Mouse (Mus musculus) MEL (cell line): Measurements from ENCODE around the gene Gls2. TPM values are rescaled to one million over a fixed set of nuclear protein-coding genes. Genes with fewer than 3 reads are reported as not detected.

ENCODE experiments used
- DNase-seq: peaks from one replicate; pipeline ENCODE4 v3.0.0; 2011; ENCODE audit warnings: low read depth, low spot score
- H3K27ac ChIP-seq: 2 replicates; pipeline ENCODE4 v1.5.1; 2012; ENCODE audit warnings: low read depth, mild to moderate bottlenecking, control low read depth, low read length, moderate library complexity; ENCODE audit not compliant: control insufficient read depth
- H3K27me3 ChIP-seq, 2 experiments: fragments of 150-350 bp in 1 of 2; sonication (generic) in 1 of 2; 2 replicates each; pipeline ENCODE4 v1.6.1; 2012; ENCODE audit warnings: low read length in 2 of 2, mild to moderate bottlenecking in 2 of 2, improper control_type of control experiment in 1 of 2, moderate library complexity in 1 of 2; ENCODE audit not compliant: insufficient read depth in 2 of 2, control insufficient read depth in 1 of 2
- H3K36me3 ChIP-seq, 2 experiments: 2 replicates each; pipeline ENCODE4 v1.6.1; 2012 to 2014; ENCODE audit warnings: low read length in 2 of 2, improper control_type of control experiment in 1 of 2, inconsistent platforms in 1 of 2, mild to moderate bottlenecking in 1 of 2; ENCODE audit not compliant: insufficient read depth in 2 of 2, control insufficient read depth in 1 of 2
- H3K4me1 ChIP-seq, 2 experiments: fragments of 150-350 bp in 1 of 2; sonication (generic) in 1 of 2; 2 replicates each; pipeline ENCODE4 v1.6.1; 2012; ENCODE audit warnings: low read length in 2 of 2, improper control_type of control experiment in 1 of 2, mild to moderate bottlenecking in 1 of 2; ENCODE audit not compliant: insufficient read depth in 2 of 2, control insufficient read depth in 1 of 2
- H3K4me3 ChIP-seq, 2 experiments: fragments of 150-350 bp in 1 of 2; sonication (generic) in 1 of 2; 2 replicates each; pipeline ENCODE4 v1.5.1; 2012; ENCODE audit warnings: low read depth in 2 of 2, low read length in 2 of 2, mild to moderate bottlenecking in 2 of 2, moderate library complexity in 2 of 2, control low read depth in 1 of 2, improper control_type of control experiment in 1 of 2; ENCODE audit not compliant: control insufficient read depth in 1 of 2, insufficient read depth in 1 of 2
- H3K79me2 ChIP-seq: 2 replicates; pipeline ENCODE4 v1.6.1; 2012; ENCODE audit warnings: mild to moderate bottlenecking, low read length, moderate library complexity; ENCODE audit not compliant: control insufficient read depth, poor library complexity, insufficient read depth
- H3K9ac ChIP-seq: 2 replicates; pipeline ENCODE4 v1.6.1; 2012; ENCODE audit warnings: low read depth, mild to moderate bottlenecking, control low read depth, low read length, moderate library complexity; ENCODE audit not compliant: control insufficient read depth, poor library complexity, severe bottlenecking
- H3K9me3 ChIP-seq: fragments of 150-350 bp; sonication (generic); replicated peaks from 2 replicates; pipeline ENCODE4 v1.6.1; 2012; ENCODE audit warnings: mild to moderate bottlenecking, low read length, improper control_type of control experiment, moderate library complexity; ENCODE audit not compliant: insufficient read depth
- CHD1 ChIP-seq: IDR thresholded peaks from 2 replicates; pipeline ENCODE4 v1.6.1; 2012; ENCODE audit warnings: low read depth, mild to moderate bottlenecking, inconsistent platforms, low read length, improper control_type of control experiment
- JUND ChIP-seq: IDR thresholded peaks from 2 replicates; pipeline ENCODE4 v1.6.1; 2011; ENCODE audit warnings: low read depth, mild to moderate bottlenecking, improper control_type of control experiment, low read length
- MAFK ChIP-seq: IDR thresholded peaks from 2 replicates; pipeline ENCODE4 v1.6.1; 2011; ENCODE audit warnings: low read depth, mild to moderate bottlenecking, low read length, improper control_type of control experiment, borderline replicate concordance
- MAZ ChIP-seq: IDR thresholded peaks from 2 replicates; pipeline ENCODE4 v1.6.1; 2012; ENCODE audit warnings: low read depth, mild to moderate bottlenecking, inconsistent platforms, low read length, improper control_type of control experiment
- NRF1 ChIP-seq: IDR thresholded peaks from 2 replicates; pipeline ENCODE4 v1.6.1; 2014; ENCODE audit warnings: low read depth, mild to moderate bottlenecking, inconsistent platforms, low read length, improper control_type of control experiment, moderate library complexity; ENCODE audit not compliant: poor library complexity, insufficient read depth, severe bottlenecking
- POLR2A ChIP-seq, 2 experiments: IDR thresholded peaks; 2 replicates each; pipeline ENCODE4 v1.6.1; 2011 to 2012; ENCODE audit warnings: low read length in 2 of 2, mild to moderate bottlenecking in 2 of 2, control low read depth in 1 of 2, improper control_type of control experiment in 1 of 2, low read depth in 1 of 2, moderate library complexity in 1 of 2; ENCODE audit not compliant: control insufficient read depth in 1 of 2, insufficient read depth in 1 of 2, poor library complexity in 1 of 2
- POLR2AphosphoS5 ChIP-seq: IDR thresholded peaks from 2 replicates; pipeline ENCODE4 v1.6.1; 2012; ENCODE audit warnings: low read depth, borderline replicate concordance, mild to moderate bottlenecking, inconsistent platforms, low read length, moderate library complexity, mixed read lengths
- RAD21 ChIP-seq: IDR thresholded peaks from 2 replicates; pipeline ENCODE4 v1.6.1; 2011; ENCODE audit warnings: mild to moderate bottlenecking, low read depth, low read length, improper control_type of control experiment
- RCOR1 ChIP-seq: IDR thresholded peaks from 2 replicates; pipeline ENCODE4 v1.6.1; 2012; ENCODE audit warnings: low read depth, mild to moderate bottlenecking, inconsistent platforms, low read length, improper control_type of control experiment
- SMC3 ChIP-seq: IDR thresholded peaks from 2 replicates; pipeline ENCODE4 v1.6.1; 2011; ENCODE audit warnings: low read depth, low read length, improper control_type of control experiment
- TAL1 ChIP-seq: IDR thresholded peaks from 2 replicates; pipeline ENCODE4 v1.6.1; 2012; ENCODE audit warnings: mild to moderate bottlenecking, inconsistent platforms, low read length, moderate library complexity, mixed read lengths
- TBP ChIP-seq: IDR thresholded peaks from 2 replicates; pipeline ENCODE4 v1.8.0; 2011; ENCODE audit warnings: low read depth, low read length, improper control_type of control experiment
- USF2 ChIP-seq, 2 experiments: IDR thresholded peaks; 2 replicates each; pipeline ENCODE4 v1.6.1; 2011 to 2012; ENCODE audit warnings: improper control_type of control experiment in 2 of 2, low read length in 2 of 2, borderline replicate concordance in 1 of 2, inconsistent platforms in 1 of 2, low read depth in 1 of 2, mild to moderate bottlenecking in 1 of 2; ENCODE audit not compliant: insufficient read depth in 1 of 2
- ZC3H11A ChIP-seq: IDR thresholded peaks from 2 replicates; pipeline ENCODE4 v1.6.1; 2012; ENCODE audit warnings: low read depth, mild to moderate bottlenecking, inconsistent platforms, low read length, improper control_type of control experiment
- ZKSCAN1 ChIP-seq: IDR thresholded peaks from 2 replicates; pipeline ENCODE4 v1.6.1; 2012; ENCODE audit warnings: low read depth, mild to moderate bottlenecking, inconsistent platforms, low read length, improper control_type of control experiment, moderate library complexity
- ZNF384 ChIP-seq: IDR thresholded peaks from 2 replicates; pipeline ENCODE4 v1.6.1; 2012; ENCODE audit warnings: low read depth, mild to moderate bottlenecking, inconsistent platforms, low read length, improper control_type of control experiment
- polyA plus RNA-seq, 2 experiments: library from polyadenylated mRNA; stranded (reverse) in 1 of 2; unstranded in 1 of 2; fragments of >175 nt in 1 of 2; fragments of >200 nt in 1 of 2; gene quantifications; 2 replicates each; pipeline versions ENCODE4 v1.2.1 to v1.2.4; 2012; ENCODE audit warnings: low replicate concordance in 2 of 2, low read depth in 1 of 2; ENCODE audit not compliant: insufficient read length in 2 of 2, insufficient read depth in 1 of 2, missing spikeins in 1 of 2
- total RNA-seq: library from RNA; depleted of rRNA; stranded (reverse); fragments of 300-350 nt; gene quantifications from 2 replicates; pipeline ENCODE4 v1.2.3, GENCODE M21; 2012

Gene Gls2
- total and polyA plus RNA-seq, 3 experiments, result 11.8 to 17.8 TPM; not detected in 1

DNA sequence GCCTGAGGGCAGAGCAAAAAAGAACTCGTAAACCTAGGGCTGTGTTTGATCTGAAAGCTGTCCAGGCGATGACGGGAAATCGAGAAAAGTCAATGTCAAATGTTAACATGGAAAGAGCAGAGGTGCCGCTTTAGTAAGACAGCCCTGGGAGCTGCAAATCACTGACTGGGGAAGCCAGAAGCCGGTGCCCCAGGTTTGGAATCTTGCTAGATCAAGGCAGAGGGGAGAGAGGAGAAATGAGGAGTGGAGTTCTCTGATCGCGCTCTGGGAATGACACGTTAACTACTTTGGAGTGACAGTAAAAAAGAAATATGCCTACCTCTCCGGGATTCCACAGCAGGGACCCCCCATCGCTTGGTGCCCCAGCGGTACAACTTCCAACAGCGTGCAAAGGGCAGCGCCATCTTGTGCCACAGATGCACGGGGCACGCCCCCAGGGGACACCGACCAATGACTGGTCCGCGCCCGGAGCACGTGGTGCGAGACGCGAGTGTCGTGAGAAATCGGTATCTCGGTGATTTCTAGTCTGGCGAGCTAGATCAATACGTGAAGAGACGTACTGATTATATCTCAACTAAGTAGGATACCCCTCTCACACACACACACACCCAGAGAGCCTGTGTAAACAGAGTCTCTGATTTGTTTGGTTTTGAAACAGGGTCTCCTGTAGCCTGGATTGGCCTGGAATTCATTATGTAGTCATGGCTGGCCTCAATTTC is 17.3 kb downstream of the Gls2 start, which contains the start of gene Spryd4 (continued):
- TF ChIP-seq MAZ (no peak), ZC3H11A (no peak), POLR2A (IDR thresholded peaks at IDR 0.05; ENCODE audit: control insufficient read depth in 1 of 2, insufficient read depth in 1 of 2, low read depth in 1 of 2, low read length in 2 of 2, poor library complexity in 1 of 2) (peak; percentile 78 to 97), CHD1 (0 out of 2 replicates have a peak, but pooled peaks have one; percentile 62), RAD21 (no peak), JUND (0 out of 2 replicates have a peak, but pooled peaks have one; percentile 13), MAFK (no peak), TAL1 (no peak), TBP (peak; percentile 93), ZNF384 (no peak), NRF1 (no peak), POLR2AphosphoS5 (no peak), SMC3 (no peak), USF2 (IDR thresholded peaks at IDR 0.05; ENCODE audit: borderline replicate concordance in 1 of 2, insufficient read depth in 1 of 2, low read depth in 1 of 2, low read length in 2 of 2) (peak; percentile 71 to 94)

DNA sequence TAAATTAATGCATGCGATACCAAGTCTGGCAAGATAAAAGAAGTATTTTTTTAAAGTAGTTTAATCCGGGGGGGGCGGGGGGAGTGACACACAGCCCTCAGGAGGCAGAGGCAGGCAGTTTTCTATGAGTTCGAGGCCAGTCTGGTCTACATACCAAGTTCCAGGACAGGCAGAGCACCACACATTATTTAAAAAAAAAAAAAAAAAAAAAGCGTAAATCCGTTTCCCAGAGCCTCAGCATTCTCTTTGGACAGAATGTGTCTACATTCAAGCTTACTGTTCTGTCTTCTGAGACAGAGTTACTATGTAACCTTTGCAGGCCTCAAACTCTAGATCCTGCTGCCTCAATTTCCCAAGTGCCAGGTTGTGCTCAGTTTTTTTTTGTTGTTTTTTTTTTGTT is 17.9 kb downstream of the Gls2 start:
- TF ChIP-seq RCOR1 (no peak), ZKSCAN1 (0 out of 2 replicates have a peak, but pooled peaks have one; percentile 9), ZNF384 (peak; percentile 83), MAZ (0 out of 2 replicates have a peak, but pooled peaks have one; percentile 40), ZC3H11A (0 out of 2 replicates have a peak, but pooled peaks have one; percentile 4)
- H3K27ac ChIP-seq, result peak overlapping the region; percentile 47

More for the DNA sequence above, 17.9 kb downstream of the Gls2 start:
- H3K36me3 ChIP-seq, result peaks cover 0 to 13% of the 10 kb centered on the region in 2 experiments; a peak in 2 of 4 replicates
- H3K4me3 ChIP-seq, result peak overlapping the region; percentile 75 to 89
- H3K4me1 ChIP-seq, result peaks cover 2 to 16% of the 10 kb centered on the region in 2 experiments; a peak in 3 of 4 replicates
- H3K79me2 ChIP-seq, result peaks cover 11% of the 10 kb centered on the region
- no peak for DNase-seq
- no peaks in the 10 kb centered on the region for H3K27me3 ChIP-seq
- H3K9me3 ChIP-seq, result no peaks in the 10 kb centered on the region
- peak overlapping the region; percentile 53 for H3K9ac ChIP-seq
